Mouse (Mus musculus) liver, adult 10 weeks (tissue): ENCODE results near the gene Aifm3. TPM values are rescaled to one million over a fixed set of nuclear protein-coding genes. Genes with fewer than 3 reads are reported as not detected.

Source experiments
- polyA plus RNA-seq: library from polyadenylated mRNA; stranded (reverse); fragments of 350-450 nt; fragmentation: Illumina TruSeq; extraction: RNeasy Lipid Tissue Mini Kit (QIAGEN cat#74804); gene quantifications from one replicate; pipeline ENCODE4 v1.2.3, GENCODE M21; 2014; ENCODE audit warnings: low read depth, low replicate concordance

Aifm3 gene
- polyA plus RNA-seq = 0.13 TPM

DNA sequence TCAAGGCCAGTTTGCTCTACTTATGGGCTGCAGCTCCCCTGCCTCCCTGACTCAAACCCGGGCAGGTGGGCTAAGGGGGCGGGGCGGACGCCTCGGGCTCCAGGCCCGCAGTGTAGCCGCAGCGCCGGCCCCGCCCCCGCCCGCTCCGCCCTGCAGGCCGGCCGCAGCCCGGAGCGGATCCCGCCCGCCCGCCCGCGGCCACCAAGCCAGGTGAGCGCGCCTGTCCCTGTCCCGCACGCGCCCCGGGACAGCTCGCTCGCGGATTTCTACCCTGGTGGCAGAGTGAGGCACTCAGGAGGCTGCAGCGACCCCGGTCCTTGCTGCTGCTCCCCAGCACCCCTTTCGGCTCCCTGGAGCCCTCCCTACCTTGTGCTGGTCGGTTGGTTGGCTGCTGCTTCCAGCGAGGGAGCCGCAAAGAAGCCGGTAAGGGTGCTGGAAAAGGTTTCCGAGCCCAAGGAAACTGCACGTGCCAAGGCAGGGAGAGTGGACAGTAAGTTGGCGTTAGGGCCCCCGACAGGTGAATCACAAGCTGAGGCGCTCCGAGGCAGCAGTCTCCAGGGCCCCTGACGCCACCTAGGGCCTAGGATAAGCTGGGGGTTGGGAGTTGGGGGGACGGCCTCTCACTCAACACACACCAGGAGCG lies at the start of gene Aifm3:
TSS of gene Aifm3 (plus strand) at position 143 of the 643 bp plus-strand sequence.

DNA sequence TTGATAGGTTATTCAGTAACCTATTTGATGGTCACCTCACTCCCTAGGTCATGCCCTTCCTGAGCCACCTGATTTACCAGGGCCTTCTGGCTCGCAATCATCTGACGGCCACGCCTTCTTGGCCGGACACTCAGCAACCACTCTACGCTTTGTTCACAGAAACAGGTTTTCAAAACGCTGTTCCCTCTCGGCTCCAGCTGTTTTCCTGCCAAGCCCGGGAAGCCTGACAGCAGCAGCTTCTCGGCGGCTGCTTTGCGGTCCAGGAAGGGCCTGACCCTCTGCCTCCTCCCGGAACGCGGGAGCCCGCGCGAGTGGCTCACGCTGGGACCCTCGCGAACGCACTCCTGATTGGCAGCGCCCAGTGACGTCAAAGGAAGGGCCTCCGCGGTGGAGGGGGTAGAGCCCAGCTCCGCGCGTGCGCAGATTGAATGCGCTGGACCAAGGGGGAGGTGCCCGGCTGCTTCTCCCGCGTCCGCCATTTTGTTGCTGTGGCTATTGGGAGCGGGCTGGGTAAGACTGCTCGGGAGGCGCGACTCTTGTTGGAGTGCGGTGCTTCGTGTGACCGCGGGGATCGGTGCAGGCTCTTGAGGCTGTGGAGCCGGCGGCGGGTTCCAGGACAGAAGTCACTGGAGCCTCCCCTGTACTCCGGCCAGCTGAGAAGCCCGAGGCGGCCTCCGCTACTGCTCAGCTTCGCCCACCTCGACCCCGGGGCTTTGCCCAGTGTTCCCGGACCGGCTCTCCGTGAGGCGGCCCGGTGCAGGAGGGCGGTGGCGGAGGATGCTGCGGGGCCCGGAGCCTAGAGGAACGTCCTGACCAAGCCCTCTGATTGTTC lies 37.7 kb upstream of the Aifm3 start, which contains the start of gene Crkl:
TSS of gene Crkl (plus strand) at position 447 of the 832 bp plus-strand sequence.

DNA sequence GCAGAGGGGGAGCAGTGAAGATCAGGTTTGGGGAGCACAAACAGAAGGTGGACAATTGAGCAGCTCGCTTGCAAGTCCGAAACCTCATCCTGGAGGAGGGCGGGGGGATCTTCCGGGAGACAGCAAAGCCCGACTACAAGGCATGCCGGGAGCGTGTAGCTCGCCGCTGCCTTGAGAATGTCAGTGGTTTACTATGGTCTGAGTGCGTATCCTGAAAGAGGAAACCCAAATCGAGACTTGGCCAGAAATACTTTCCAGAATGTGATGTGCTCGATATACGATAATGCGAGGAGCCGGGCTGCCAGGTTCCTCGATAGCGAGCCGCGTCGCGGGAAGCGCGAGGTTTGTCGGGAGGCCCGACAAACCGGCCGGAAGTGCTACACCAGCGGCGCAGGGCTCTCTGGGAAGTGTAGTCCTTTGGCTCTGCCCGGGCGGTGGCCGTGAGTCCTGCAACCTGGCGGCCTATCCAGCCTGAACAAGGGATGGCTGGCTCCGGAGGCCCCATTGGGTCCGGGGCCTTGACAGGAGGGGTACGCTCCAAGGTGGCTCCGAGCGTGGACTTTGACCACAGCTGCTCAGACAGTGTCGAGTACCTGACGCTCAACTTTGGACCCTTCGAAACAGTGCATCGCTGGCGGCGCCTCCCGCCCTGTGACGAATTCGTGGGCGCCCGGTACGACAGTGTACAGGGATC lies 19.3 kb downstream of the Aifm3 start, which contains the start of gene Lztr1:
TSS of gene Lztr1 (plus strand) at position 143 of the 694 bp plus-strand sequence.

DNA sequence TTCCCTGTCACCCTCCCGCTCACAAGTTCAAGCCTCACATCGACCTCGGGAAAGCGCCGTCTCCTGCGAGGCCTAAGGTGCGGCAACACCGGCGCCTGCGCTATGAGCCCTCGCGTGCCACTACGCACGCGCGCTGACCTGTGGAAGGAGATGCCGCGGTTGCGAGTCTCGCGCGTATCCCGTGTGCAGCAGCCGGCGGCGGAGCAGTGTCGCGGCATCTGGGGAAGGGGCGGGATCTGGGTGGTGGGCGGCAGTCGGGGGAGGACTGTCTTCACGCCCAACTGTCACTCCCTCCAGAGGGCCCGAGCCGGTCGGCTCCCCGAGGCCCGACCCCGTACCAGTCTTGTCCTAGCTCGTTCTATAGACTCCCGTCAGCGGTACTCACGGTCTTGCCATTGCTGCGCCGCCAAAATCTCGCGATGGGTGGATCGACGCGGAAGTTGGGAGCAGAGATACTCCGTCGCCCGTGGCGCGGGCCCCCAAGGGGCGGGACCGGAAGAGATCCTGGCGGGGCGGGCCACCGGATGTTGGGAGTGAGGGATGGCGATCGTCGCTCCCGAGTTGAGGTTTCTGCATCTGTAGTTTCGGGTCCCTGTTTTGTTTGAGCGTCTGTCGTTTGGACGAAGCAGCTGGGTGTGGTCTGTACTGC lies 41.4 kb downstream of the Aifm3 start, which contains the start of gene Thap7:
TSS of gene Thap7 (minus strand) at position 497 of the 649 bp plus-strand sequence.

Other genes starting within 250 kb of the Aifm3 start
- not detected for gene Tmem191c, start 213.5 kb upstream of the Aifm3 start, polyA plus RNA-seq
- gene Serpind1, start 158.2 kb upstream of the Aifm3 start, polyA plus RNA-seq = 698 TPM
- 37.9 TPM for gene Snap29, start 83.6 kb upstream of the Aifm3 start, polyA plus RNA-seq
- 7.7 TPM for gene Pi4ka, start 83.3 kb upstream of the Aifm3 start, polyA plus RNA-seq
- 16.2 TPM for gene Crkl, start 37.6 kb upstream of the Aifm3 start, polyA plus RNA-seq
- gene Lztr1, start 19.1 kb downstream of the Aifm3 start, polyA plus RNA-seq = 12.4 TPM
- gene Thap7, start 41.5 kb downstream of the Aifm3 start, polyA plus RNA-seq = 1.5 TPM
- gene Lrrc74b, start 71.6 kb downstream of the Aifm3 start, polyA plus RNA-seq = not detected
- gene P2rx6, start 72.3 kb downstream of the Aifm3 start, polyA plus RNA-seq = not detected
- not detected for gene Slc7a4, start 93.6 kb downstream of the Aifm3 start, polyA plus RNA-seq
- gene Smpd4, start 129.7 kb downstream of the Aifm3 start, polyA plus RNA-seq = 7.4 TPM
- not detected for gene Ccdc74a, start 156.9 kb downstream of the Aifm3 start, polyA plus RNA-seq
- gene Med15, start 243.3 kb downstream of the Aifm3 start, polyA plus RNA-seq = 6.3 TPM